Mouse (Mus musculus) ES-Bruce4 (cell line): ENCODE results near the gene Bbox1. TPM values are rescaled to one million over a fixed set of nuclear protein-coding genes. Genes with fewer than 3 reads are reported as not detected.

ENCODE experiments used
- H3K27ac ChIP-seq: 2 replicates; pipeline ENCODE4 v1.5.1; 2012; ENCODE audit warnings: low read length, inconsistent platforms; ENCODE audit not compliant: insufficient read depth
- H3K27me3 ChIP-seq: 2 replicates; pipeline ENCODE4 v1.6.1; 2012; ENCODE audit warnings: mild to moderate bottlenecking, low read length, inconsistent platforms; ENCODE audit not compliant: control insufficient read depth, poor library complexity, insufficient read depth, severe bottlenecking
- H3K36me3 ChIP-seq: 2 replicates; pipeline ENCODE4 v1.6.1; 2012; ENCODE audit warnings: inconsistent platforms, mild to moderate bottlenecking, low read length, moderate library complexity; ENCODE audit not compliant: control insufficient read depth, poor library complexity, insufficient read depth, severe bottlenecking
- H3K4me1 ChIP-seq: one replicate; pipeline ENCODE4 v1.8.1; 2011; ENCODE audit warnings: low read length; ENCODE audit not compliant: control insufficient read depth, insufficient read depth
- H3K4me3 ChIP-seq: 2 replicates; pipeline ENCODE4 v1.5.1; 2011; ENCODE audit warnings: low read depth, mild to moderate bottlenecking, low read length
- H3K9ac ChIP-seq: 2 replicates; pipeline ENCODE4 v1.6.1; 2012; ENCODE audit warnings: low read depth, mild to moderate bottlenecking, inconsistent platforms; ENCODE audit not compliant: poor library complexity, severe bottlenecking
- H3K9me3 ChIP-seq: replicated peaks from 2 replicates; pipeline ENCODE4 v1.6.1; 2012; ENCODE audit warnings: mild to moderate bottlenecking, low read length, inconsistent platforms; ENCODE audit not compliant: control insufficient read depth, poor library complexity, insufficient read depth, severe bottlenecking
- CTCF ChIP-seq: IDR thresholded peaks from one replicate; pipeline ENCODE4 v1.8.1; 2011; ENCODE audit warnings: low read depth, low read length
- EP300 ChIP-seq: IDR thresholded peaks from 2 replicates; pipeline ENCODE4 v1.6.1; 2011; ENCODE audit warnings: low read depth, low read length; ENCODE audit not compliant: insufficient read depth
- POLR2A ChIP-seq: IDR thresholded peaks from one replicate; pipeline ENCODE4 v1.8.1; 2011; ENCODE audit warnings: low read length; ENCODE audit not compliant: insufficient read depth
- polyA plus RNA-seq: library from polyadenylated mRNA; stranded (reverse); fragments of >200 nt; gene quantifications from 2 replicates; pipeline ENCODE4 v1.2.4, GENCODE M21; 2011; ENCODE audit warnings: low read depth; ENCODE audit not compliant: missing spikeins, insufficient read depth, insufficient read length

Bbox1 gene
- polyA plus RNA-seq, 1 experiment, result not detected

- no peaks in the 10 kb centered on the region for H3K4me1 ChIP-seq
- H3K4me3 ChIP-seq, result no peak overlapping the region
- H3K27me3 ChIP-seq, result no peaks in the 10 kb centered on the region; the same call in 1 of the 2 replicates
- H3K9ac ChIP-seq, result no peak overlapping the region
- no peak overlapping the region for H3K27ac ChIP-seq
- no peaks in the 10 kb centered on the region for H3K9me3 ChIP-seq
- no peaks in the 10 kb centered on the region for H3K36me3 ChIP-seq
- TF ChIP-seq EP300 (no peak), CTCF (no peak), POLR2A (no peak)
Observed at GRCm38 (mm10) chr2:110215685-110216058, 98.7 kb downstream of the Bbox1 start.

GRCm38 (mm10) chr2:110214991-110215684, 99.2 kb downstream of the Bbox1 start:
- no peaks in the 10 kb centered on the region; the same call in 1 of the 2 replicates for H3K27me3 ChIP-seq
- H3K4me1 ChIP-seq, result no peaks in the 10 kb centered on the region
- no peak for TF ChIP-seq CTCF
- TF ChIP-seq EP300, result no peak
- no peak for TF ChIP-seq POLR2A
- H3K9ac ChIP-seq, result no peak overlapping the region
- H3K9me3 ChIP-seq, result no peaks in the 10 kb centered on the region
- no peaks in the 10 kb centered on the region for H3K36me3 ChIP-seq
- H3K27ac ChIP-seq, result no peak overlapping the region
- H3K4me3 ChIP-seq, result no peak overlapping the region

GRCm38 (mm10) chr2:110214278-110214677, 100.1 kb downstream of the Bbox1 start:
- TF ChIP-seq EP300, result no peak
- no peak for TF ChIP-seq POLR2A
- no peak for TF ChIP-seq CTCF
- Histone ChIP-seq H3K27me3 (no peaks in the 10 kb centered on the region; the same call in 1 of the 2 replicates), H3K36me3 (no peaks in the 10 kb centered on the region), H3K27ac (no peak overlapping the region), H3K9ac (no peak overlapping the region), H3K4me1 (no peaks in the 10 kb centered on the region), H3K9me3 (no peaks in the 10 kb centered on the region), H3K4me3 (no peak overlapping the region)

Other genes with a start within 250 kb of the Bbox1 start
- not detected in 2 replicates for gene Fibin, start 48.6 kb upstream of the Bbox1 start, polyA plus RNA-seq